Mouse (Mus musculus): ENCODE measurements at regions not wholly inside any gene's neighbourhood (a gene's known extent, or its start where the extent isn't known, plus 50 kb on each side); places are given as distances from the start of the nearest gene placed in this dataset.

DNA sequence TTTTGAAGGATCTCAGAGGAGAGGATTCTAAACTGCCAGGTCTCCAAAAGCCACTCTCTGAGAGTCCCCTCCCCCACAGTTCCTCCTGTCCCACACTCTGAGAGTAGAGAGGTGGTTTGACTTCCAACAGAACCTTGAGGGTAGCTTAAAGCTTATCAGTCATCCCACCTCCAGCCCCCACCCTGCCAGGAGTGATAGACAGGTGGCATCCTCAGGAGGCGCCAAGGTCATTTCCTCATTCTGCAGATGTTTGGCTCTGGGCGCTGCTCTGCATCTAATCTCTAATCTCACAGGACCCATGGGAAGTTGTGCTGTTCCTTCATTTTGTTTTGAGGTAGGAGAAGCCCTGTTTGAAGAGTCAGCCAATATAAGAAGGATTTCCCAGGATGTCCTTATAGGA lies 96.2 kb downstream of the Hes1 start:
- DNase-seq (ENCODE audit: low spot score), result no peak

DNA sequence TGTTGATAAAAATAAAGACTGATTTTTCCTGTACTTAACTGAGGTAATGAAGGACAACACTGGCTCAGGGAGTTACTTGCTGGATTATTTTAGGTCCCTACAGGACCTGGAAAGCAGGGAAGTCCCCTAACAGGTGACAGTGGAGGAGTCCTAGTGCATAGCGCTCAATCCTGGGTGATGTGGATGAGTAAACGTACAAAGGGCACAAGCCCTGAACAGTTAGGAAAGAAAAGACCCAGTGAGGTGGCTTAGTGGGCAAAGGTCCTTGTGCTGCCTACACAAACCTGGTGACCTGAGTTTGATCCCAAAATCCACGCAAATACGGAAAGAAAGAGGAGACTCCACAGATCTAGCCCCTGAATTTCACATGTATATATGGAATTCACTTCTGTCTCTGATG lies 99.1 kb downstream of the Hes1 start:
- no peak for DNase-seq (ENCODE audit: low spot score)

DNA sequence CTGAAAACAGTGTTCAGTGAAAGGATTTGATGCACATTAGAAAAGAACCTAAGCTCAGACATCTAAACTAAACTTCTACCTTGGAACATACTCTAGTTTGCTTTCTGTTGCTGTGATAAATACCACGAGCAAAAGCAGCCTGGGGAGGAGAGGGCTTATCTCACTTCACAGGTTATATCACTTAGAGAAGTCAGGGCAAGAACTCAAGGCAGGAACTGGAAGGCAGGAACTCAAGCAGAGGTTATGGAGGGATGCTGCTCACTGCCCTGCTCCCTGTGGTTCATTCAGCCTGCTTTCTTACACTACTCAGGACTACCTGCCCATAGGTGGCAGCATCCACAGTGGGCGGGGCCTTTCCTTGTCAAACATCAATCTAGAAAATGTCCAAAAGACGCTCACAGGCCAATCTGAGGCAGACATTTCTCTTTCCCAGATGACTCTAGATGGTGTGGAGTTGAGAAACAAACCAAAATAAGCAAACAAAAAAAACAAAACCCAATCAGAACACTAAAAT lies 101.5 kb downstream of the Hes1 start:
- no peak for DNase-seq (ENCODE audit: low spot score)

GRCm38 (mm10) chr16:30171381-30172079 lies 95.8 kb downstream of the Cpn2 start:
- DNase-seq (ENCODE audit: low spot score), result peak; percentile 57

DNA sequence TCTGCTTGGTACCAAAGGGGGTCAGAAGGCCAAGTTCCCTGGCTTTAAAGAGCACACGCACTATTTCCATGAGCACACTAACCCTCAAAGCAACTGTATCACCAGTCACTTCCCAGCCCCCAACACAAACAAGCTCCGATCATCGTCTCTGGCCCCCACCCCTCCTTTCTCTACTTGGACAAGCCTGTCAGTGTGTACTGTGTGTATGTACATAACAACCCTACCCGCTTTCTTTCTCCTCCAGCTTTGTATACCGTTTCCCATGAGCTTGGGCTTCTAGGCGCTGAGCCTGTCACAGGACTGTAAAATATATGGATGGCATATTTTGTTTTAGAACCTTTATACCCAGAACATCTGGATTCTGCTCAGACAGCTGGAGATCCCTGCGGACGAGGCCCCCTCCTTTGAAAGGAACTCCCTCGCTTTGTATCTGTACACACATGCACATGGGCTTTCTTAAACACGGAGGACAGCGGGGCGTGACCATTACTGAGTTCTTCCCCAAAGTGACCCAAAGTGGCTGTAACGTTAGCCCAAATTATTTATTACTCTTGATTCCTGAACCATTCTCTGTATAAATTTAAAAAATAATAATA lies 95.1 kb downstream of the Cpn2 start:
- no peak for DNase-seq (ENCODE audit: low spot score)

DNA sequence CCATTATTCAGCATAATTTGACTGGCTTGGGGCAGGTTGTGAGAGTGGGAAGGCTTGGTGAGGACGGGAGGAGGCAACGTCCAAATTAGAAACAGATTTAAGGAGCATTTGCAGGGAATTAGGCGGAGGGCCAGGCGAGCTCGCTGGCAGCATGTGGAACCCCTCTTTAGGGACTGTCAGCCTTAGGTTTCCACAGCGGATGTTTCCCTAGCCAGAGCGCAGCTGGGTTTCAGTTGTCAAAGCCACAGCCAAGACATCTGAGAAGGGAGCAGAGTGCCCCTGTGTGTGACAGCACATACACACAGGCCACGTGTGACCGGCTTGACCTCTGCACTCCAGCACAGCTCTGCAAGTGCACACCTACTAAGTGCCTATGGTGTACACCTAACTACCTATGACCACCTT lies 94.5 kb downstream of the Cpn2 start:
- peak; percentile 42 for DNase-seq (ENCODE audit: low spot score)

DNA sequence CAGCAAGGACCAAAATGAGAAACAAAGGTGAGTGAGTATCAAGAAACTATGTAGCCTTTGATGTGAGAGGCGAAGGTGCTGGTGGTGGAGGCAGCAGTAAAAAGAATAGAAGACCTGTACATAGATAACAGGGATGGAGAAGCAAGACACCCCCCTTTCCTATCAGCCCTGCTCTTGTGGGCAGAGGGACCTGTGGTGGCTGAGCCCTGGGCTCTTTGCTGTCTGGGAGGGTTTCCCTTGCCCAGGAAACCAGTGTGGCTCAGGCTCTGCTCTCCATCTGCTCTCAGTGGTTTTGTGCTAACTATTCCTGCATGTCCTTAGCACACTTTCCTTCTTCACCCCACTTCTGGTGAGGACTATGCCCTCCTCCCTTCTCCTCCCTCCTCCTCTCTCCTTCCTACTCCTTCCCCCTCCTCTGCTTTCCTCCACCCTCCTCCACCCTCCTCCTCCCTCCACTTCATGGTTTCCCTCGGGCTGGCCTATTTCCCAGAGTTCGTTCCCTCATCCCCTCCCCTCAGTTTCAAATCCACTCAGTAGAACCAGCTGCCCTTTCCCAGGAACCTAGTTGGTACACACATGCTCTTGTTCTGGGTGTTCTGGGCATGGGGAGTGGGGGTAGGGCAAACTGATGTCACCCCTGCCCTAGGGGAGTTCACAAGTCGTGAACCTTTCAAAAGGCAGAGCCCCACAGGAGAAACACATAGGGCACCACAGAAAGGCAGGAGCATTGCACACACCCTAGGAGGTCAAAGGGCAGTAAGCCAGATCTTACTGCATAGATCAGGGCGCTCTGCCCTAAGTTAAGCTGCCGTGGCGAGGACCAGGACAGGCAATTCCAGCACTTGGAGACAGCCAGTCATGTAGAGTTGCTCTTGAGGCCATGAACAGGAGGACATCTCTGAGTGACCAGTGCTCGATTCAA lies 93.1 kb downstream of the Cpn2 start:
- no peak for DNase-seq (ENCODE audit: low spot score)

DNA sequence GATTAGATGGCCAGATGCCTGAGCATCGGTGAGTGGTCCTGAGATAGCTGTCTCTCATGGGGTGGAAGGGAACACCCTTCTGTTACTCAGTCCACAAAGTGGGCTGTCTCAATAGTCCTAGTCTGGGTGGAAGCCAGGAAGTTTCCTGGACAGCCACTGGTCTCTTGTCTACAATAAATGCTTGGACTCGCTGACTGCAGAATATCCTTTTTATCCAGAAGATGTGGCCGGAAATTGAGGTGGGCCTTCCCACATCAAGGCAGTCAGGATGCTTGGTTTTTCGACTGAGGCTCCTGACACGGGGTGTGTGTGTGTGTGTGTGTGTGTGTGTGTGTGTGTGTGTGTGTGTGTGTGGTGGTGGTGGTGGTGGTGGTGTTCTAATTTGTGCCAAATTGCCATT lies 91.0 kb downstream of the Cpn2 start:
- no peak for DNase-seq (ENCODE audit: low spot score)

GRCm38 (mm10) chr16:30177769-30178168 lies 89.5 kb downstream of the Cpn2 start:
- no peak for DNase-seq (ENCODE audit: low spot score)

DNA sequence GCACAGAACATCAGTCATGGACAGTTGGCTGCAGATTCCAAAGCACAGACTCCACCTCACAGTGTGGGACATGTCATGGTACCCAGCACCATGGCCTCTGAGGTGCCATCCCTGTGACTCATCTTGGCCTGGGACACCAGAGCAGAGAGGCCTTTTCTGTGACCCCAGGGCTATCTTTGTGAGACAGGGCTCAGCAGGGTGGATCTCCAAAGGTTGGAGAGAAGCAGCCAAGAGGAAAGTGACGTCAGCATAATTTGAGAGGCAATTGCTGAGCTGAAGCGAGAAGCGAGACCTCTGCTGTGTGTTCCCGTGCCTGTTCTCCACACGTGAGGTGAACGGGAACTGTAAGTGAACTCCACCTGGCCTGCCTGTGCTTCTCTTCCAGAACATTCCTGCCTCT lies 88.7 kb downstream of the Cpn2 start:
- no peak for DNase-seq (ENCODE audit: low spot score)

DNA sequence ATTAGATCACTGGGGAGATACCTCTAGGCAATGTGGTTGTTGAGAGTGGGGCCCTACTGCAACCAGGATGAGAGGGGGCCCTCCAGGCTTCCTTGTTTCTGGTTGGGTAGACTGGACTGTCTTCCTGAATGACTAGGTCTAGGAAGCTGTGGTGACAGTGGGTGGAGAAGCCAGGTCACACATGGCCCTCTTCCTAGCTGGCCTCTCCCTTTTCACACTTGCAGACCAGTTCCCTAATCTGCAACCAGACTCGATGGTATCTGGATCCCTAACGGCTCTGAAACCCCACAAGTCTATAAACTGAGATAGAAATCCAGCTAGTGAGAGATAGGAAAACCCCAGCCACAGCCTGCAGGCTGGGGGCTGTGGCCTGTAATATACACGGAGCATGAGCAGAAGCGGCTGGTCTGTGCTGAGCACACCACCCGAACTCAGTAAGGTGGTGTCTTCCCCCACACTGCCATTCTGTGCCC lies 87.8 kb downstream of the Cpn2 start:
- no peak for DNase-seq (ENCODE audit: low spot score)

GRCm38 (mm10) chr16:30181116-30181515 lies 86.2 kb downstream of the Cpn2 start:
- DNase-seq (ENCODE audit: low spot score), result no peak

DNA sequence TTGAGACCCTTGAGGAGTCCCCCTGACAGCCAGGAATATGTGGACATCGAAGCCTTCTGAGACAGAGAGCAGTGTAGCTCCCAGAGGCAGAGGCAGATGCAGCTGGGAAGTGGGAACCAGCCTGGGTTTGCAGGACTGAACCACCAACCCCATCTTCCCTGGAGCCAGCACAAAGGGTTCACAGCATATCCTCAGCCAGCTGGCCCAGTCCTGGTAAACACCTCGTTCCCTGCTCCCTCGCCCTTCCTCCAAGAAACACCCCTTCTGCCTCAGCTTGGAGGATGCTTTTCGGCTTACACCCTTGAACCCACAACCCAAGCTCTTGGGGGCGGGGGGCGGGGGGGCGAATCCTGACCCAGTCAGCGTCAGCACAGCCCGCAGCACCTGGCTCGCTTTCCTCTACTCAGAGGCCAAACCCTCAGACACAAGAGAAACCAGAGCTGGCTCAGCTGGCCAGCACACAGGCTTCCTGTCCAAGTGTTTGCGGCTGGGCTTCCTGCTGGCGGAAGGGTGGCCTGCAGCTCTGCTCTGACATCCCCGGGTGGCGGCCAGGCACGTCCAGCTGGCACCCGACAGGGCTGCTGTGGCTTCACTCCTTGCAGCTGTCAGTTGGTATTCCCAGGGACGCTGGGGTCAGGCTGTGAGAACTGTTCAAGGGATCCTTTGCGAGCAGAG lies 82.6 kb downstream of the Cpn2 start:
- peak; percentile 69 for DNase-seq (ENCODE audit: low spot score)

GRCm38 (mm10) chr16:30185707-30186106 lies 81.6 kb downstream of the Cpn2 start:
- DNase-seq (ENCODE audit: low spot score), result no peak

- no peak for DNase-seq (ENCODE audit: low spot score)
These were observed 81.0 kb downstream of the Cpn2 start for GRCm38 (mm10) chr16:30186201-30186700.

GRCm38 (mm10) chr16:30186701-30187270 lies 80.5 kb downstream of the Cpn2 start:
- DNase-seq (ENCODE audit: low spot score), result no peak

- DNase-seq (ENCODE audit: low spot score), result no peak
These were observed 79.9 kb downstream of the Cpn2 start for GRCm38 (mm10) chr16:30187400-30187799.

DNA sequence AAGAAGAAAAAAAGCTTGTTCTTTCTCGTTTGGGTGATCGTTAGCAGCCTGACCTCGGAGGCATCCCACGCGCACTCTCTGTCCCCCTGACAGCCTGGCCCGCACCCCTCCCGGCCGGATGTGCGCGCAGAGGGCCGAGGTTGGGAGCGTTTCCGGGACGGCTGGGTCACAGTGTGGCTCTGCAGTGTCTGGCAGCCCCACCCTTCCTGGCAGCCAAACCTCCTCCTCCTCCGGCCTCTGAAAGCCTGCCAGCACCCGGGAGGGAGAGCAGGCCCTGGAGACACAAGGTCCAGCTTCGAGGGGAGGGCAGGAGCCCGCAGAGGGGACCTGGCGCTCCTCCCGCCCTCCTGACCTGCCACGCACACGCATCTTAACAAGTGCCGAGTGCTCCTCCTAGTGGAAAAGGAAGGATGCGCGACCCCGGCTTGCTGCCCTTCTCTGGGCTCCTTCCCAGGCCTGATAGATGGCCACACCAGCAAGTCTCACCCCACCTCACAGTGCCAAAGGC lies 79.3 kb downstream of the Cpn2 start:
- peak; percentile 91 for DNase-seq (ENCODE audit: low spot score)

- DNase-seq (ENCODE audit: low spot score), result peak; percentile 74
These were observed 78.4 kb downstream of the Cpn2 start for GRCm38 (mm10) chr16:30188769-30189430.

GRCm38 (mm10) chr16:30190351-30190750 lies 76.9 kb downstream of the Cpn2 start:
- no peak for DNase-seq (ENCODE audit: low spot score)

Data from testis, postnatal 14 days (tissue).